In the genomic region with DNA sequence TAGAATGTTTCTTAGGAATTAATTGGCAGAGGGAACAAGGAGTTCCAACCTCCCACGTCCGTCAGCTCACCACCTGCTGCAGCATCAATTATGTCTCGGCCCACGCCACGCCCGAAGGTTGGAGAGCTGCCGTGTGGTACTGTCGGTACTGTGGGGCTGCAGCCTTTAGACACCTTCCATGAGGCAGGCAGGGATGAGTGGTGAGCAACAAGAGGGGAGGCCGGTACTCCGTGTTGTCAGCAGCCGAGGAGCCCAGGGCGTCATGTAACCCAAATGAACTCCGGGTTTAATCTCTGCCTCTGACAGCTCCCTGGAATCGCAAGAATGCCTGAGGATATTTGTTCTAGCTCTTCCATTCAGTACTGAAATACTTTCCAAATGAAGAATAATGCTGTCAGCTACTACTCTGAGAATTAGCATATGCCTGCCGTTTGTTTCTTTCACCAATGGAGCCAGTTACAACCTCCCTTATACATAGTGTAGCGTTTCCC, we compare ENCODE assay signal across 8 mouse cellular contexts.
DNase-seq lines count a peak whose midpoint lies in the region; ATAC-seq lines count a peak whose summit lies in the region.

No protein-coding gene starts in this region.

- no peak overlapping the region for H3K4me2 ChIP-seq in kidney, embryonic 14.5 days (replicated peaks; ENCODE audit: low read depth, low read length)
- no peak overlapping the region for H3K4me2 ChIP-seq in midbrain, embryonic 15.5 days

- 72% methylated on average over 16 of the region's 16 CpGs for WGBS in kidney, embryonic 14.5 days
- WGBS in midbrain, embryonic 15.5 days = 63% methylated on average over 16 of the region's 16 CpGs

- no peaks in the 10 kb centered on the region for H3K27me3 ChIP-seq in kidney, embryonic 14.5 days (ENCODE audit: control insufficient read depth, insufficient read depth, low read length)
- H3K27me3 ChIP-seq in midbrain, embryonic 15.5 days (replicated peaks) = no peaks in the 10 kb centered on the region

- H3K4me3 ChIP-seq in kidney, embryonic 14.5 days (ENCODE audit: low read length) = no peak overlapping the region
- H3K4me3 ChIP-seq in midbrain, embryonic 15.5 days = no peak overlapping the region

- DNase-seq in kidney, postnatal 10 days = peak; percentile 21
- peak; percentile 77 to 83 for DNase-seq in frontal cortex, postnatal 14 days (ENCODE audit: low spot score in 2 of 2)
- peak; percentile 84 to 87 for DNase-seq in layer of hippocampus, adult 8-10 months (ENCODE audit: low spot score in 2 of 2)
- DNase-seq in right cerebral cortex, adult 2 months (ENCODE audit: low spot score in 2 of 2) = peak; percentile 91 to 92
- DNase-seq in thymus, postnatal 14 days = no peak

- H3K36me3 ChIP-seq in kidney, embryonic 14.5 days (ENCODE audit: control insufficient read depth, insufficient read depth, low read length) = no peaks in the 10 kb centered on the region
- H3K36me3 ChIP-seq in midbrain, embryonic 15.5 days (replicated peaks) = no peaks in the 10 kb centered on the region

- H3K9me3 ChIP-seq in kidney, embryonic 14.5 days (ENCODE audit: control insufficient read depth, low read length) = no peaks in the 10 kb centered on the region
- no peaks in the 10 kb centered on the region for H3K9me3 ChIP-seq in midbrain, embryonic 15.5 days

- peaks cover 2% of the 10 kb centered on the region; the same call in 1 of the 2 replicates for H3K4me1 ChIP-seq in kidney, embryonic 14.5 days (ENCODE audit: control insufficient read depth, insufficient read depth, low read length)
- peaks cover 2% of the 10 kb centered on the region; the same call in 1 of the 2 replicates for H3K4me1 ChIP-seq in midbrain, embryonic 15.5 days

- no peak overlapping the region for H3K9ac ChIP-seq in kidney, embryonic 14.5 days (ENCODE audit: low read depth, low read length)
- no peak overlapping the region for H3K9ac ChIP-seq in midbrain, embryonic 15.5 days

- H3K27ac ChIP-seq in kidney, embryonic 14.5 days (ENCODE audit: low read depth, low read length) = no peak overlapping the region
- H3K27ac ChIP-seq in midbrain, embryonic 15.5 days = no peak overlapping the region

- ATAC-seq in kidney, embryonic 14.5 days (ENCODE audit: low FRiP score, low TSS enrichment) = no peak
- ATAC-seq in midbrain, embryonic 15.5 days (replicated peaks) = no peak
- ATAC-seq in megakaryocyte-erythroid progenitor cell, adult 5-6 weeks (replicated peaks; ENCODE audit: low FRiP score, low TSS enrichment, poor library complexity, severe bottlenecking) = no peak
